Mouse (Mus musculus) heart, embryonic 13.5 days (tissue): Measurements from ENCODE around the gene Fn1. TPM values are rescaled to one million over a fixed set of nuclear protein-coding genes. Genes with fewer than 3 reads are reported as not detected.

Experiments
- ATAC-seq: fragments of 200-750 bp; cut with Nextera tagmentation; 2 replicates; pipeline ENCODE4 v1.8.0; 2017; ENCODE audit warnings: moderate TSS enrichment; ENCODE audit not compliant: insufficient number of reproducible peaks, low FRiP score, low TSS enrichment; ENCODE audit errors: extremely low read depth
- H3K27ac ChIP-seq: fragments of 300-500 bp; sonication (generic); replicated peaks from 2 replicates; pipeline ENCODE4 v1.5.1; 2015; ENCODE audit warnings: moderate library complexity, mild to moderate bottlenecking, inconsistent platforms
- H3K27me3 ChIP-seq: fragments of 300-500 bp; sonication (generic); replicated peaks from 2 replicates; pipeline ENCODE4 v1.6.1; 2015; ENCODE audit warnings: mild to moderate bottlenecking, inconsistent platforms
- H3K36me3 ChIP-seq: fragments of 300-500 bp; sonication (generic); 2 replicates; pipeline ENCODE4 v1.6.1; 2015; ENCODE audit warnings: mild to moderate bottlenecking, inconsistent platforms
- H3K4me1 ChIP-seq: fragments of 300-500 bp; sonication (generic); 2 replicates; pipeline ENCODE4 v1.6.1; 2015; ENCODE audit warnings: inconsistent platforms
- H3K4me2 ChIP-seq: fragments of 300-500 bp; sonication (generic); 2 replicates; pipeline ENCODE4 v1.6.1; 2015; ENCODE audit warnings: inconsistent platforms, mild to moderate bottlenecking, moderate library complexity
- H3K4me3 ChIP-seq: fragments of 300-500 bp; sonication (generic); 2 replicates; pipeline ENCODE4 v1.5.1; 2015; ENCODE audit warnings: moderate library complexity, mild to moderate bottlenecking, inconsistent platforms
- H3K9ac ChIP-seq: fragments of 300-500 bp; sonication (generic); 2 replicates; pipeline ENCODE4 v1.6.1; 2015; ENCODE audit warnings: inconsistent platforms, mild to moderate bottlenecking, moderate library complexity
- H3K9me3 ChIP-seq: fragments of 300-500 bp; sonication (generic); 2 replicates; pipeline ENCODE4 v1.6.1; 2016; ENCODE audit warnings: inconsistent platforms
- WGBS: fragments of 180-500 bp; shearing (Covaris S2); methylation state at CpG from one replicate; pipeline ENCODE4 v1.1.7; 2015; ENCODE audit warnings: mixed read lengths; 5-methylcytosine and 5-hydroxymethylcytosine counted together
- polyA plus RNA-seq: library from polyadenylated mRNA; unstranded; fragments of >200 nt; fragmentation: Nextera tagmentation; extraction: Ambion mirVana; gene quantifications from 2 replicates; pipeline ENCODE4 v1.2.1, GENCODE M21; 2015

Gene Fn1
- polyA plus RNA-seq, 1 experiment from 2014 or later: 248 TPM

GRCm38 (mm10) chr1:71630243-71630642 lies 22.8 kb downstream of the Fn1 start:
- Histone ChIP-seq H3K27me3 (no peaks in the 10 kb centered on the region), H3K9ac (no peak overlapping the region), H3K4me2 (no peak overlapping the region), H3K4me1 (peaks cover 8% of the 10 kb centered on the region), H3K36me3 (peaks cover 88% of the 10 kb centered on the region), H3K4me3 (no peak overlapping the region), H3K9me3 (no peaks in the 10 kb centered on the region), H3K27ac (no peak overlapping the region)
- 83% methylated on average over 8 of the region's 8 CpGs for WGBS
- ATAC-seq: no peak

- Histone ChIP-seq H3K36me3 (peaks cover 99% of the 10 kb centered on the region), H3K4me2 (no peak overlapping the region)
These were observed 29.4 kb downstream of the Fn1 start for GRCm38 (mm10) chr1:71623625-71624024.

GRCm38 (mm10) chr1:71621526-71621925 lies 31.5 kb downstream of the Fn1 start:
- 94% methylated on average over 2 of the region's 2 CpGs for WGBS
- no peak for ATAC-seq

More at GRCm38 (mm10) chr1:71623625-71624024, 29.4 kb downstream of the Fn1 start:
- no peak overlapping the region for H3K9ac ChIP-seq
- WGBS: 83% methylated on average over 6 of the region's 6 CpGs
- H3K9me3 ChIP-seq: no peaks in the 10 kb centered on the region
- no peaks in the 10 kb centered on the region for H3K27me3 ChIP-seq
- no peak overlapping the region for H3K4me3 ChIP-seq
- H3K27ac ChIP-seq: no peak overlapping the region
- H3K4me1 ChIP-seq: no peaks in the 10 kb centered on the region
- no peak for ATAC-seq

GRCm38 (mm10) chr1:71614545-71615246 lies 38.3 kb downstream of the Fn1 start:
- H3K9me3 ChIP-seq: no peaks in the 10 kb centered on the region
- WGBS: 75% methylated on average over 8 of the region's 8 CpGs
- H3K36me3 ChIP-seq: peaks cover 100% of the 10 kb centered on the region
- no peaks in the 10 kb centered on the region for H3K27me3 ChIP-seq
- no peak overlapping the region for H3K27ac ChIP-seq
- H3K9ac ChIP-seq: no peak overlapping the region
- no peak overlapping the region for H3K4me2 ChIP-seq
- no peak for ATAC-seq
- no peaks in the 10 kb centered on the region for H3K4me1 ChIP-seq
- H3K4me3 ChIP-seq: no peak overlapping the region

More at GRCm38 (mm10) chr1:71621526-71621925, 31.5 kb downstream of the Fn1 start:
- Histone ChIP-seq H3K27me3 (no peaks in the 10 kb centered on the region), H3K4me3 (no peak overlapping the region), H3K36me3 (peaks cover 99% of the 10 kb centered on the region), H3K4me1 (no peaks in the 10 kb centered on the region), H3K27ac (no peak overlapping the region), H3K9ac (no peak overlapping the region), H3K4me2 (no peak overlapping the region), H3K9me3 (no peaks in the 10 kb centered on the region)

GRCm38 (mm10) chr1:71612256-71612655 lies 40.7 kb downstream of the Fn1 start:
- no peak for ATAC-seq
- Histone ChIP-seq H3K4me1 (no peaks in the 10 kb centered on the region), H3K36me3 (peaks cover 97% of the 10 kb centered on the region), H3K27me3 (no peaks in the 10 kb centered on the region), H3K4me2 (no peak overlapping the region), H3K27ac (no peak overlapping the region), H3K4me3 (no peak overlapping the region), H3K9ac (no peak overlapping the region), H3K9me3 (no peaks in the 10 kb centered on the region)
- WGBS: 89% methylated on average over 21 of the region's 21 CpGs

- no peaks in the 10 kb centered on the region for H3K9me3 ChIP-seq
These were observed 43.1 kb downstream of the Fn1 start for GRCm38 (mm10) chr1:71609916-71610315.

GRCm38 (mm10) chr1:71609057-71609775 lies 43.8 kb downstream of the Fn1 start:
- H3K27me3 ChIP-seq: no peaks in the 10 kb centered on the region
- H3K4me2 ChIP-seq: no peak overlapping the region
- peaks cover 96% of the 10 kb centered on the region for H3K36me3 ChIP-seq
- H3K4me3 ChIP-seq: no peak overlapping the region
- no peak overlapping the region for H3K27ac ChIP-seq
- no peaks in the 10 kb centered on the region for H3K9me3 ChIP-seq
- no peaks in the 10 kb centered on the region for H3K4me1 ChIP-seq
- no peak for ATAC-seq
- no peak overlapping the region for H3K9ac ChIP-seq
- WGBS: 93% methylated on average over 37 of the region's 37 CpGs

More at GRCm38 (mm10) chr1:71609916-71610315, 43.1 kb downstream of the Fn1 start:
- Histone ChIP-seq H3K27ac (no peak overlapping the region), H3K4me1 (no peaks in the 10 kb centered on the region), H3K36me3 (peaks cover 96% of the 10 kb centered on the region), H3K4me2 (no peak overlapping the region), H3K9ac (no peak overlapping the region), H3K4me3 (no peak overlapping the region), H3K27me3 (no peaks in the 10 kb centered on the region)
- 77% methylated on average over 5 of the region's 5 CpGs for WGBS
- ATAC-seq: no peak

- no peak for ATAC-seq
- Histone ChIP-seq H3K4me3 (no peak overlapping the region), H3K27me3 (no peaks in the 10 kb centered on the region), H3K4me1 (no peaks in the 10 kb centered on the region), H3K36me3 (peaks cover 96% of the 10 kb centered on the region), H3K4me2 (no peak overlapping the region), H3K9ac (no peak overlapping the region), H3K9me3 (no peaks in the 10 kb centered on the region), H3K27ac (no peak overlapping the region)
- 90% methylated on average over 8 of the region's 8 CpGs for WGBS
These were observed 46.2 kb downstream of the Fn1 start for GRCm38 (mm10) chr1:71606600-71607325.

- Histone ChIP-seq H3K4me2 (no peak overlapping the region), H3K27me3 (no peaks in the 10 kb centered on the region), H3K27ac (no peak overlapping the region), H3K9me3 (no peaks in the 10 kb centered on the region), H3K4me1 (no peaks in the 10 kb centered on the region), H3K9ac (no peak overlapping the region), H3K4me3 (no peak overlapping the region), H3K36me3 (peaks cover 95% of the 10 kb centered on the region)
- ATAC-seq: no peak
- WGBS: 83% methylated on average over 2 of the region's 2 CpGs
These were observed 47.2 kb downstream of the Fn1 start for GRCm38 (mm10) chr1:71605751-71606150.

- 86% methylated on average over 4 of the region's 4 CpGs for WGBS
- no peak for ATAC-seq
- Histone ChIP-seq H3K4me3 (no peak overlapping the region), H3K27me3 (no peaks in the 10 kb centered on the region), H3K36me3 (peaks cover 98% of the 10 kb centered on the region), H3K27ac (no peak overlapping the region), H3K9me3 (no peaks in the 10 kb centered on the region), H3K9ac (no peak overlapping the region), H3K4me2 (no peak overlapping the region), H3K4me1 (no peaks in the 10 kb centered on the region)
These were observed 57.6 kb downstream of the Fn1 start for GRCm38 (mm10) chr1:71595365-71595764.

- H3K27ac ChIP-seq: no peak overlapping the region
- H3K9me3 ChIP-seq: no peaks in the 10 kb centered on the region
- WGBS: 82% methylated on average over 2 of the region's 2 CpGs
- no peaks in the 10 kb centered on the region for H3K4me1 ChIP-seq
- H3K27me3 ChIP-seq: no peaks in the 10 kb centered on the region
- no peak overlapping the region for H3K4me2 ChIP-seq
- H3K4me3 ChIP-seq: no peak overlapping the region
- H3K36me3 ChIP-seq: peaks cover 98% of the 10 kb centered on the region
- H3K9ac ChIP-seq: no peak overlapping the region
- ATAC-seq: no peak
These were observed 58.7 kb downstream of the Fn1 start for GRCm38 (mm10) chr1:71594268-71594667.
